Mouse (Mus musculus) myocyte (in vitro differentiated cells): ENCODE data around the gene Chil5. TPM values are rescaled to one million over a fixed set of nuclear protein-coding genes. Genes with fewer than 3 reads are reported as not detected.

Source experiments
- H3K27me3 ChIP-seq: one replicate; pipeline ENCODE4 v1.6.1; 2011; ENCODE audit not compliant: control insufficient read depth, insufficient read depth, insufficient read length
- H3K36me3 ChIP-seq: one replicate; pipeline ENCODE4 v1.6.1; 2011; ENCODE audit not compliant: control insufficient read depth, insufficient read depth
- H3K4me2 ChIP-seq: one replicate; pipeline ENCODE4 v1.6.1; 2011; ENCODE audit warnings: low read depth, control low read depth
- H3K4me3 ChIP-seq: one replicate; pipeline ENCODE4 v1.5.1; 2011; ENCODE audit warnings: mild to moderate bottlenecking, control low read depth, moderate library complexity
- H3K79me2 ChIP-seq: one replicate; pipeline ENCODE4 v1.6.1; 2011; ENCODE audit not compliant: control insufficient read depth, insufficient read depth
- H3ac ChIP-seq: one replicate; pipeline ENCODE4 v1.6.1; 2011; ENCODE audit not compliant: control insufficient read depth, insufficient read length
- CEBPB ChIP-seq: IDR thresholded peaks from 2 replicates; pipeline ENCODE4 v1.6.1; 2011; ENCODE audit warnings: mild to moderate bottlenecking, moderate library complexity; ENCODE audit not compliant: poor library complexity, insufficient read depth, severe bottlenecking
- E2F4 ChIP-seq: IDR thresholded peaks from one replicate; pipeline ENCODE4 v1.6.1; 2011; ENCODE audit warnings: mild to moderate bottlenecking, control low read depth, moderate library complexity; ENCODE audit not compliant: insufficient read depth
- MAX ChIP-seq: IDR thresholded peaks from one replicate; pipeline ENCODE4 v1.6.1; 2011; ENCODE audit warnings: low read depth, mild to moderate bottlenecking, control low read depth
- MYOD1 ChIP-seq, 3 experiments: IDR thresholded peaks; one replicate each; pipeline ENCODE4 v1.6.1; 2011; ENCODE audit warnings: control low read depth in 2 of 3, low read depth in 2 of 3, mild to moderate bottlenecking in 2 of 3, moderate library complexity in 1 of 3; ENCODE audit not compliant: insufficient read length in 2 of 3, control insufficient read depth in 1 of 3
- MYOG ChIP-seq, 3 experiments: IDR thresholded peaks; one replicate each; pipeline ENCODE4 v1.6.1; 2011; ENCODE audit warnings: control low read depth in 2 of 3, low read depth in 2 of 3, mild to moderate bottlenecking in 2 of 3; ENCODE audit not compliant: insufficient read length in 2 of 3, control insufficient read depth in 1 of 3, insufficient read depth in 1 of 3
- POLR2A ChIP-seq: IDR thresholded peaks from one replicate; pipeline ENCODE4 v1.6.1; 2011; ENCODE audit warnings: low read depth, mild to moderate bottlenecking, control low read depth, moderate library complexity; ENCODE audit not compliant: insufficient read length
- POLR2AphosphoS2 ChIP-seq: IDR thresholded peaks from one replicate; pipeline ENCODE4 v1.6.1; 2011; ENCODE audit warnings: low read depth, control low read depth; ENCODE audit not compliant: insufficient read length
- REST ChIP-seq: IDR thresholded peaks from one replicate; pipeline ENCODE4 v1.6.1; 2011; ENCODE audit warnings: mild to moderate bottlenecking, control low read depth, moderate library complexity; ENCODE audit not compliant: insufficient read depth, insufficient read length
- SRF ChIP-seq: IDR thresholded peaks from one replicate; pipeline ENCODE4 v1.6.1; 2011; ENCODE audit warnings: low read depth; ENCODE audit not compliant: control insufficient read depth, insufficient read length
- TCF12 ChIP-seq: IDR thresholded peaks from one replicate; pipeline ENCODE4 v1.6.1; 2011; ENCODE audit warnings: mild to moderate bottlenecking, control low read depth; ENCODE audit not compliant: poor library complexity, insufficient read depth, severe bottlenecking
- TCF3 ChIP-seq: IDR thresholded peaks from one replicate; pipeline ENCODE4 v1.6.1; 2011; ENCODE audit warnings: low read depth, control low read depth; ENCODE audit not compliant: insufficient read length
- USF1 ChIP-seq: IDR thresholded peaks from one replicate; pipeline ENCODE4 v1.6.1; 2011; ENCODE audit warnings: low read depth, mild to moderate bottlenecking, control low read depth, moderate library complexity
- polyA plus RNA-seq: library from polyadenylated mRNA; unstranded; fragments of >200 nt; fragmentation: generic; extraction: Trizol; gene quantifications from one replicate; pipeline ENCODE4 v1.2.1, GENCODE M21; 2012; ENCODE audit warnings: missing spikeins

The Chil5 gene
- polyA plus RNA-seq, 1 experiment: not detected

DNA sequence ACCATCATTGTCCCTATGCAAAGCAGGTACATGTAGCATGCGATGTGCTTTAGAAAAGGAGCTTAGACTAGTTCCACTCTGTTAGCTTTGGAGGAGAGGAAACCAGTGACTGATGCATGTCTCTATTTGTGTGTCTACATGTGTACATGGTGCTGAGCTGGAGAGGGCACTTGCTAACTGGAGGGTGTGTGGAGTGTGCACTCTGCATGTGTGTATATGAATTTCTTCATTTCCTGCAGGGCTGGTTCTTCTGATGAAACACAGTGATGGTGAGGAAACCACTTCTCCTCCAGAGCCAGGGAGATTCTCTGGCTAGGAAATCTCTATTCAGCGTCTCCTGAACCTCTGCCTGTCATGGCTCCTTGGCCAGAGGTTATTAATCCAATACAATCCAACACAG lies 58.4 kb downstream of the Chil5 start:
- Histone ChIP-seq H3K79me2 (no peaks in the 10 kb centered on the region), H3K27me3 (no peaks in the 10 kb centered on the region), H3ac (no peak overlapping the region), H3K4me2 (no peak overlapping the region), H3K4me3 (no peak overlapping the region), H3K36me3 (peaks cover 7% of the 10 kb centered on the region)
- TF ChIP-seq POLR2AphosphoS2: no peak

DNA sequence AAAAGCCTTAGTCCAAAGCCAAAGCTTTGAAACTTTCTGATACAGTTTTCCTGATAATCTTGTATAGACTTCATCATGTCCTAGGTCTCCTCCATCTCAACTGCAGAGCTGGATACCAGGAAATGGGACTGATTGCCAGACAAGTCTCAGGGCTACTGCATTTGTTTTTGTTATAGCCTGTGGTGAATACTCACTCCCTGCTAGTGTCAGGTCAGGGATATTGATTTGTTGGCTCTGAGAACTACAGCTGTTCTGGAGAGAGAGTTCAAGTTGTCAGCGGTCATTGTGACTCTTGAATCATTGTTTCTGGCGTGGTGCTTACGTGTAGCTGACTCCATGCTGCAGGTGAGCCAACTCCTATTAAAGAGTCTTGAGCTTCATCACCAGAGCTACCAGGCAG lies 59.2 kb downstream of the Chil5 start, which contains the start of gene Ovgp1:
TSS of gene Ovgp1 (plus strand) at position 301 of the 400 bp plus-strand sequence.
- no peak within 1 kb of the TSS for H3K4me2 ChIP-seq
- peaks cover 13% of the 10 kb centered on the region for H3K36me3 ChIP-seq
- no peaks in the 10 kb centered on the region for H3K79me2 ChIP-seq
- H3K4me3 ChIP-seq: no peak within 1 kb of the TSS
- H3K27me3 ChIP-seq: no peaks in the 10 kb centered on the region
- H3ac ChIP-seq: no peak within 1 kb of the TSS
- TF ChIP-seq TCF12 (no peak), CEBPB (no peak), POLR2AphosphoS2 (peak; percentile 8), MAX (no peak), REST (no peak), MYOD1 (IDR thresholded peaks at IDR 0.05; ENCODE audit: control insufficient read depth in 1 of 3, insufficient read length in 2 of 3, low read depth in 2 of 3) (no peak), MYOG (IDR thresholded peaks at IDR 0.05; ENCODE audit: control insufficient read depth in 1 of 3, insufficient read depth in 1 of 3, insufficient read length in 2 of 3, low read depth in 2 of 3) (no peak)

DNA sequence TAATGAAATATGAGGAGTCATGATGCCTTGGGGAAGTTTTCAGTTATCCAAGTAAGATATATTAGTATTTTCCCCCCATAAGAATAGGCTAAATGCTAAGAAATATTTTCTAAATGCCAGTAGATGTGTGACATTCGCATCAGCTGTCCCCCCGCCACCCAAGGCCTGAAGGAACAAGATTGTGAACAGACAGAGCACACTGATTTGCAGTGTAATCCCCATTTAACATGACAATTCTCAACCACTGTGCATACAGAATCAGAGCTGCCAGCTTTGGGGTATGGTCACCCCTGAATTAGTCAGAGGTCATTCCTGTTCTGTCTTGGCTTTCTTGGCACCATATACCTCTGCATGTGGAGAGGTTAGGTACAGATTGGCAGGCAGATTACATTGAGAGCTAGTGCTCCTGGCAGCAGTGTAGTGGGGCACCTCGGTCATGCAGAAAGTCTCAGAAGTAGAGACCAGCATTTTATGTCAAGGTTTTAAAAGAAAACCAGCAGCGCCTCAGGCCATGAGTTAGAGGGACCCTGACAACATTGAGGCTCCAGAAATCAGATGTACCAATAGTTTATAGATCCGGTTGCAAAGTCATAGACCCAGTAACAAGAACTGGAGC lies 60.7 kb downstream of the Chil5 start:
- Histone ChIP-seq H3ac (no peak overlapping the region), H3K4me3 (no peak overlapping the region), H3K4me2 (no peak overlapping the region), H3K79me2 (no peaks in the 10 kb centered on the region), H3K27me3 (no peaks in the 10 kb centered on the region), H3K36me3 (peaks cover 27% of the 10 kb centered on the region)
- TF ChIP-seq POLR2AphosphoS2 (no peak), E2F4 (no peak), SRF (no peak), TCF12 (no peak), MAX (no peak), REST (no peak), POLR2A (no peak), MYOD1 (IDR thresholded peaks at IDR 0.05; ENCODE audit: control insufficient read depth in 1 of 3, insufficient read length in 2 of 3, low read depth in 2 of 3) (no peak), TCF3 (no peak), MYOG (IDR thresholded peaks at IDR 0.05; ENCODE audit: control insufficient read depth in 1 of 3, insufficient read depth in 1 of 3, insufficient read length in 2 of 3, low read depth in 2 of 3) (no peak), CEBPB (no peak), USF1 (no peak)

Other genes starting within 250 kb of the Chil5 start
- 25.2 TPM for gene Rap1a, start 231.5 kb downstream of the Chil5 start, polyA plus RNA-seq
- gene Adora3, start 162.0 kb downstream of the Chil5 start, polyA plus RNA-seq: not detected
- gene Tmigd3, start 161.9 kb downstream of the Chil5 start, polyA plus RNA-seq: 0.48 TPM
- 0.07 TPM for gene I830077J02Rik, start 100.2 kb downstream of the Chil5 start, polyA plus RNA-seq
- gene Wdr77, start 73.4 kb downstream of the Chil5 start, polyA plus RNA-seq: 48.8 TPM
- 329 TPM for gene Atp5f1, start 72.7 kb downstream of the Chil5 start, polyA plus RNA-seq
- 0.43 TPM for gene Ovgp1, start 59.1 kb downstream of the Chil5 start, polyA plus RNA-seq
- not detected for gene Pifo, start 18.2 kb downstream of the Chil5 start, polyA plus RNA-seq
- gene Chia1, start 80.4 kb upstream of the Chil5 start, polyA plus RNA-seq: not detected
- not detected for gene Chil3, start 134.8 kb upstream of the Chil5 start, polyA plus RNA-seq
- not detected for gene Chil4, start 186.7 kb upstream of the Chil5 start, polyA plus RNA-seq